8 mouse cellular contexts compared by ENCODE assay signal in genomic region chr11:111818124-111818523, GRCm38 (mm10).
DNase-seq lines count a peak whose midpoint lies in the region; ATAC-seq and TF ChIP-seq lines count a peak whose summit lies in the region.

No protein-coding gene starts in this region.

- TF ChIP-seq POLR2A in bone marrow, adult 2 months (IDR thresholded peaks at IDR 0.05; ENCODE audit: borderline replicate concordance, control insufficient read depth, low read depth, low read length): no peak

- no peaks in the 10 kb centered on the region for H3K27me3 ChIP-seq in forebrain, embryonic 13.5 days
- peaks cover 6% of the 10 kb centered on the region; the same call in 1 of the 2 replicates for H3K27me3 ChIP-seq in hindbrain, embryonic 10.5 days (ENCODE audit: insufficient read depth, poor library complexity, severe bottlenecking)

- WGBS in bone marrow, adult 2 months: 20% methylated on average over 10 of the region's 10 CpGs
- WGBS in forebrain, embryonic 13.5 days: 1% methylated on average over 10 of the region's 10 CpGs
- 2% methylated on average over 10 of the region's 10 CpGs for WGBS in hindbrain, embryonic 10.5 days

- 0 out of 2 replicates have a peak, but pooled peaks have one; percentile 58 for ATAC-seq in forebrain, embryonic 13.5 days

- no peak overlapping the region for H3K4me3 ChIP-seq in bone marrow, adult 2 months (replicated peaks; ENCODE audit: control insufficient read depth, low read depth, low read length)
- H3K4me3 ChIP-seq in forebrain, embryonic 13.5 days: no peak overlapping the region
- peak overlapping the region; percentile 16; the same call in 1 of the 2 replicates for H3K4me3 ChIP-seq in hindbrain, embryonic 10.5 days

- DNase-seq in hindbrain, embryonic 10.5 days (ENCODE audit: low spot score): peak; percentile 37
- peak; percentile 1 for DNase-seq in left cerebral cortex, postnatal 4 days
- DNase-seq in right cerebral cortex, postnatal 25 days: peak; percentile 48
- DNase-seq in gastrocnemius, postnatal 10 days: no peak
- DNase-seq in lung, postnatal 14 days: no peak
- no peak for DNase-seq in gastrocnemius, postnatal 25 days

- peak overlapping the region; percentile 37 for H3K9ac ChIP-seq in forebrain, embryonic 13.5 days

- H3K27ac ChIP-seq in bone marrow, adult 2 months (ENCODE audit: control insufficient read depth, insufficient read depth, low read depth, low read length, poor library complexity): peak overlapping the region; percentile 36; the same call in 1 of the 2 replicates
- peak overlapping the region; percentile 57; the same call in 1 of the 2 replicates for H3K27ac ChIP-seq in forebrain, embryonic 13.5 days
- peak overlapping the region; percentile 56 for H3K27ac ChIP-seq in hindbrain, embryonic 10.5 days

- no peaks in the 10 kb centered on the region for H3K9me3 ChIP-seq in forebrain, embryonic 13.5 days (replicated peaks)
- H3K9me3 ChIP-seq in hindbrain, embryonic 10.5 days: no peaks in the 10 kb centered on the region

- H3K4me1 ChIP-seq in bone marrow, adult 2 months (ENCODE audit: control insufficient read depth, insufficient read depth, low read length): no peaks in the 10 kb centered on the region; the same call in 1 of the 2 replicates
- H3K4me1 ChIP-seq in forebrain, embryonic 13.5 days: peaks cover 39% of the 10 kb centered on the region
- peaks cover 36% of the 10 kb centered on the region for H3K4me1 ChIP-seq in hindbrain, embryonic 10.5 days (replicated peaks)

- no peak for TF ChIP-seq CTCF in bone marrow, adult 2 months (IDR thresholded peaks at IDR 0.05; ENCODE audit: control insufficient read depth, insufficient read depth, low read length)

- intact Hi-C loops in left cerebral cortex, postnatal 4 days (cut with DNase I): no loop called here

- H3K4me2 ChIP-seq in forebrain, embryonic 13.5 days: peak overlapping the region; percentile 40

- no peaks in the 10 kb centered on the region for H3K36me3 ChIP-seq in forebrain, embryonic 13.5 days (ENCODE audit: poor library complexity, severe bottlenecking)
- no peaks in the 10 kb centered on the region for H3K36me3 ChIP-seq in hindbrain, embryonic 10.5 days

Comparison
In these comparisons a context has a peak if more than half of its experiments do, and no peak if none do; other contexts are left out.
1. DNase-seq: peak in hindbrain, embryonic 10.5 days (single experiment), left cerebral cortex, postnatal 4 days (single experiment) and right cerebral cortex, postnatal 25 days (single experiment); none in gastrocnemius, postnatal 10 days (single experiment), lung, postnatal 14 days (single experiment) and gastrocnemius, postnatal 25 days (single experiment).
2. Peak in every context shown above with its lines, with median percentiles within 50 percentile points of each other: H3K27ac ChIP-seq.